Mouse (Mus musculus): ENCODE results near the gene Ascc3. TPM values are rescaled to one million over a fixed set of nuclear protein-coding genes. Genes with fewer than 3 reads are reported as not detected.

The Ascc3 gene
- total RNA-seq, 1 experiment from 2014 or later = 59.2 TPM

- no peak for ATAC-seq (replicated peaks; ENCODE audit: insufficient number of reproducible peaks, low FRiP score, low TSS enrichment, poor library complexity, severe bottlenecking)
Measured at GRCm38 (mm10) chr10:50890621-50891020, 298.2 kb downstream of the Ascc3 start.

- ATAC-seq (replicated peaks; ENCODE audit: insufficient number of reproducible peaks, low FRiP score, low TSS enrichment, poor library complexity, severe bottlenecking) = peak; percentile 18; the same call in 1 of the 2 replicates
Measured at GRCm38 (mm10) chr10:50891876-50892711, 299.6 kb downstream of the Ascc3 start.

GRCm38 (mm10) chr10:50892751-50893320 is 300.4 kb downstream of the Ascc3 start:
- ATAC-seq (replicated peaks; ENCODE audit: insufficient number of reproducible peaks, low FRiP score, low TSS enrichment, poor library complexity, severe bottlenecking) = no peak

GRCm38 (mm10) chr10:50893546-50893945 is 301.1 kb downstream of the Ascc3 start:
- ATAC-seq (replicated peaks; ENCODE audit: insufficient number of reproducible peaks, low FRiP score, low TSS enrichment, poor library complexity, severe bottlenecking) = no peak

GRCm38 (mm10) chr10:50894170-50894991 is 301.9 kb downstream of the Ascc3 start, which contains the start of gene Sim1:
TSS of gene Sim1 (plus strand) at chr10:50894754.
- ATAC-seq (replicated peaks; ENCODE audit: insufficient number of reproducible peaks, low FRiP score, low TSS enrichment, poor library complexity, severe bottlenecking) = no peak

- ATAC-seq (replicated peaks; ENCODE audit: insufficient number of reproducible peaks, low FRiP score, low TSS enrichment, poor library complexity, severe bottlenecking) = no peak
Measured at GRCm38 (mm10) chr10:50895091-50895790, 302.8 kb downstream of the Ascc3 start.

- no peak for ATAC-seq (replicated peaks; ENCODE audit: insufficient number of reproducible peaks, low FRiP score, low TSS enrichment, poor library complexity, severe bottlenecking)
Measured at GRCm38 (mm10) chr10:50895881-50896766, 303.7 kb downstream of the Ascc3 start.

- ATAC-seq (replicated peaks; ENCODE audit: insufficient number of reproducible peaks, low FRiP score, low TSS enrichment, poor library complexity, severe bottlenecking) = no peak
Measured at GRCm38 (mm10) chr10:50896767-50897390, 304.4 kb downstream of the Ascc3 start.

- no peak for ATAC-seq (replicated peaks; ENCODE audit: insufficient number of reproducible peaks, low FRiP score, low TSS enrichment, poor library complexity, severe bottlenecking)
Measured at GRCm38 (mm10) chr10:50897530-50898471, 305.3 kb downstream of the Ascc3 start.

- ATAC-seq (replicated peaks; ENCODE audit: insufficient number of reproducible peaks, low FRiP score, low TSS enrichment, poor library complexity, severe bottlenecking) = no peak
Measured at GRCm38 (mm10) chr10:50898621-50899020, 306.2 kb downstream of the Ascc3 start.

- no peak; the same call in 1 of the 2 replicates for ATAC-seq (replicated peaks; ENCODE audit: insufficient number of reproducible peaks, low FRiP score, low TSS enrichment, poor library complexity, severe bottlenecking)
Measured at GRCm38 (mm10) chr10:50899846-50900745, 307.6 kb downstream of the Ascc3 start.

Data from monocyte, adult 5-6 weeks (primary cell).